Mouse (Mus musculus): ENCODE results near the gene Slc37a1.
"Not testable (repeated sequence)": the region's sequence is repeated elsewhere in the genome, so short reads cannot be mapped to it uniquely, and the experiment has no call there.

The Slc37a1 gene

GRCm38 (mm10) chr17:31353255-31353654, 66.7 kb downstream of the Slc37a1 start:
- no peak for DNase-seq (ENCODE audit: low spot score)

GRCm38 (mm10) chr17:31354684-31355083, 68.1 kb downstream of the Slc37a1 start:
- DNase-seq (ENCODE audit: low spot score) = not testable (repeated sequence)

DNA sequence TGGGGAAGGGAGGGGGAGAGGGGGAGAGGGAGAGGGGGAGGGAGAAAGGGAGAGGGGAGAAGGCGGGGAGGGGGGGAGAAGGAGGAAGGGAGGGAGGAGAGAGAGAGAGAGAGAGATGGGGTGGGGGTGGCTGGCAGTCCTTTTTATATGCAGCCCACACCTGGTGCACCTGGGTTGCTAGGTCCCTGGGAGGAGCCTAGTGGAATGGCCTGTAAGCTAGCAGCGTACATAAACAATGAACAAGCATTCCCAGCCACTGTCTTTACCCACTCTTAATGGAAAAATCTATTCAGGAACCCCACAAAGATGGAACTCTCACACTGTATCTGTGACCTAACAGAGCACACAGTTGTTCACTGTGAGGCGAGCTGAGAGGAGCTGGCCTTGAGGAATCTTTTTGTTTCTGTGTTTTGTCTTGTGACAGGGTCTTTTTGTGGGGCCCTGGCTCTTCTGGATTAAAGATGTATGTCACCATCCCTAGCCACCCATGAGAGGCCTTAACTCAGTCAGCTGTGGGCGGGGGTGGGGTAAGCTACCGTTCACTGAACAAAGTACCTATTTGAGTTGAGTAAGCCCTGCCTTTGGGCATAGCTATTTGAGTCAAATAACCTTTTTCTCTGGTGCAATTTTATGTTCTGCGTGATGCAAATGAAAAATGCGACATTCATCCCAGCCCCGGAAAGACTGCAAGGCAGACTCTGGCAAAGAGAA, 69.4 kb downstream of the Slc37a1 start:
- no peak for DNase-seq (ENCODE audit: low spot score)

GRCm38 (mm10) chr17:31360582-31360981, 74.0 kb downstream of the Slc37a1 start:
- DNase-seq (ENCODE audit: low spot score) = no peak

- no peak for DNase-seq (ENCODE audit: low spot score)
Observed at GRCm38 (mm10) chr17:31365586-31366166, 79.1 kb downstream of the Slc37a1 start.

GRCm38 (mm10) chr17:31370221-31370620, 83.6 kb downstream of the Slc37a1 start:
- DNase-seq (ENCODE audit: low spot score) = no peak

DNA sequence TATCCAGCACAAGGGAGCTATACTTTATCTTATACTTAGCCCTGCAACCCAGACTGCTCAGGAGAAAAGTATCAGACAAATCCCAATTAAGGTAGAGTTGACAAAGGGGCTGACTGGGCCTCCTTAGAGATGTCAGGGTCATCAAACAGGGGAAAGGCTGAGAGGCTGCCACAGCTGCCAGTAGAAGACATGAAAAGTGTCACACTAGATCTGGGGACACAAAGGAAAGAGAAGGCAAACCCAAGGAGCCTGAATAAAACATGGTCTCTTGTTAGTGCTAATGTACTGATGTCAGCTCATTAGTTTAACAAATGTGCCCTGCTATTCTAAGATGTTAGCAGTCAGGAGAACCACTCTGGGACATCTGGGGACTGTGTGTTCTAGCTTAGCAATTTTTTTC, 84.3 kb downstream of the Slc37a1 start:
- no peak for DNase-seq (ENCODE audit: low spot score)

DNA sequence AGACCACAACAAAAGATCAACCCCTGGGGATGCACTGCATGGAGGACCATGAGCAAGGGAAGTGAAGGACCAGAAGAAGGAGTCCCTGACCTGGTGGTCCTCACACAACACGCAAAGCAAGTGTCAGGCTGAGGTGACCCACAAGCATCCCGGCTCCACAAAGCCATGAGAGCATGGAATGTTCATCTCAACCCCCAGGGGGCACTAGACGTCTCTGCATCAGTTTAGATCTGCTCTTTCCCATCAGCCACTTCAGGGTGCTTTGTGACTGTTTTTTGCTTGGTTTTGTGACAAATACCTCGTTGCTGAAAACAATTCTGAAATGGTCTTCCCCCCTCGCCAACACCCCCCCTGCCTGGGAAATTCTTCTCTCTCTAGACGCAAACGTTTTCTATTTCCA, 91.4 kb downstream of the Slc37a1 start:
- peak; percentile 55 for DNase-seq (ENCODE audit: low spot score)

GRCm38 (mm10) chr17:31378361-31378761, 91.8 kb downstream of the Slc37a1 start:
- DNase-seq (ENCODE audit: low spot score) = no peak

GRCm38 (mm10) chr17:31379086-31379485, 92.5 kb downstream of the Slc37a1 start:
- no peak for DNase-seq (ENCODE audit: low spot score)

GRCm38 (mm10) chr17:31379863-31380262, 93.3 kb downstream of the Slc37a1 start:
- DNase-seq (ENCODE audit: low spot score) = no peak

- no peak for DNase-seq (ENCODE audit: low spot score)
Observed at GRCm38 (mm10) chr17:31383320-31383719, 96.7 kb downstream of the Slc37a1 start.

- DNase-seq (ENCODE audit: low spot score) = no peak
Observed at GRCm38 (mm10) chr17:31384968-31385627, 98.5 kb downstream of the Slc37a1 start.

DNA sequence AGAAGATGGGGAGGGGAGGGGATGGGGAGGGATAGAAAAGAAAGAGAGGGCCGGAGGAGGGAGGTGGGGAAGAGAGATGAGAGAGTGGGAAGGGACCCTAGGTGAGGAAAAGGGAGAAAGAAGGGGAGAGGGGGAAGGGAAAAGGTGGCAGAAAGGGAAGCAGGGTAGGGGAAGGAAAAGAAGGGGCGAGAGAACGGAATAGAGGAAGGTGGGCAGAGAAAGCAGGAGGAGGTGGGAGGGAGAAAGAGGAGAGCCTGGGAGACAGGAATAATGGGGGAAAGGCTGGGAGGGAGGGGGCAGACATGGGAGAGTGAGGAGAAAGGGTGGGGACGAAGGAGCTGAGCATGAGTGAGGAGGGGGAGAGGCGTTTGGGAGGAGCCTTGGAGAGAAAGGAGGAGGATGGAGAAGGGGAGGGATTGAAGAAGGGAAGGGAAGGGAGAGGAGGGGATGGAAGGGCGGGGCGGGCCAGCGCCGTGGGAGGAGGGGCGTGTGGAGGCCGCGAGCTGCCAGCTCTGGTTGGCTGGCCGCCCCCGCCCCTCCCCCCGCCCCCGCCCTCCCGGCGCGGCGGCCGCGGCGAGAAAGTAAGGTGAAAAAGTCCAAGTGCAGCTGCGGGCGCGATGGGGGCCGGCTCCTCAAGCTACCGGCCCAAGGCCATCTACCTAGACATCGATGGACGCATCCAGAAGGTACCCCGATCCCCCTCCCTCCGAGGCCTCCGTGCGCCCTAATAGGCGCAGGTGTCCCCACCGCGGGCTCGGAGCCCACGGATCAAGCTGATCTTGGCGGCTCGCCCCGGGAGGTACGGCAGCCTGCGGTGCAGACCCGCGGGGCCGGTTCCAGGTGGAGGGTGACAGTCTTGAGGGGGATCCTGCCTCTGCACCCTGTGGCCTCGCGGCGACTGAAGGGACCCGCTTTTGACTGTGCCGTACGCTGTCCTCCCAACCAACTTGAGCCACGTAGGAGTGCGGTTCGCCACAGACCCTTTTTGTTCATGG, 99.4 kb downstream of the Slc37a1 start, which contains the start of gene Pde9a:
Gene Pde9a (plus strand): TSS at position 540 of the 995 bp plus-strand sequence.
- DNase-seq (ENCODE audit: low spot score) = peak; percentile 5

GRCm38 (mm10) chr17:31386766-31387275, 100.2 kb downstream of the Slc37a1 start:
- no peak for DNase-seq (ENCODE audit: low spot score)

- no peak for DNase-seq (ENCODE audit: low spot score)
Observed at GRCm38 (mm10) chr17:31389432-31390050, 102.9 kb downstream of the Slc37a1 start.

- DNase-seq (ENCODE audit: low spot score) = no peak
Observed at GRCm38 (mm10) chr17:31391462-31391861, 104.9 kb downstream of the Slc37a1 start.

DNA sequence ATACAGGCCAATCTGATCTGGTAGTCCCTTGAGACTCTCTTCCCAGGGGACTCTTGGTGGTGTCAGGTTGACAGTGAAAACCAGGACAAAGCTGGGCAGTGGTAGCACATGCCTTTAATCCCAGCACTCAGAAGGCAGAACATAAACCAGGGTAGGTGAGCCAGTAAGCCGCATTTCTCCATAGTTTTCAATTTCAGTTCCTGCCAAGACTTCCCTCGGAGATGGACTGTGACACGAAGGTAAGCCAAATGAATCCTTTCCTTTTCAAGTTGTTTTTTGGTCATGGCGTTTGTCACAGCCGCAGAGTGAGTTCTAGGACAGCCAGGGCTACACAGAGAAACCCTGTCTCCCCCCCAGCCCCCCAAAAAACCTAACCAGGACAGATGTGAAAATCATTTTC, 105.4 kb downstream of the Slc37a1 start:
- no peak for DNase-seq (ENCODE audit: low spot score)

GRCm38 (mm10) chr17:31393811-31394210, 107.2 kb downstream of the Slc37a1 start:
- no peak for DNase-seq (ENCODE audit: low spot score)

DNA sequence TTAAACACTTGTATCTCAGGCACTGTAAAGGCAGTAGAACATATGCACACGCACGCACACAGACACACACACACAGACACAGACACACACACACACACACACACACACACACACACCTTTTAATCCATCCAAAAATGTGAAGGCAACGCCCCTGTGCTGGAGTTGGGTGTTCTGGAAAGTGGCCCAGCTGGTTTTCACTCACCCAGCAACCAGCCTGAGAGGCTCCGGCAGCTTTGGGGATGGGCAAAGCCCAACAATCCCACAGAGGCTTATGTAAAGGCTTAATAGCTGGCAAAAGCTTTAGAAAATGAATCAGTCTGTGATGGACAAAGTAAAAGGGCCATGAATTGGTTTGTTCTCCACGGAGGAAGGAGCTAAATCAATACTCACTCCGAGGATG, 113.7 kb downstream of the Slc37a1 start:
- DNase-seq (ENCODE audit: low spot score) = no peak

Measured in T-cell, adult 2 months (primary cell).